Mouse (Mus musculus) layer of hippocampus, adult 18-20 months (tissue): ENCODE results near the gene Epn3. TPM values are rescaled to one million over a fixed set of nuclear protein-coding genes. Genes with fewer than 3 reads are reported as not detected.

Source experiments
- total RNA-seq, 2 experiments: library from RNA; stranded (reverse); gene quantifications; 2 replicates each; pipeline ENCODE4 v1.2.3; 2021

Epn3 gene
- total RNA-seq, 2 experiments from 2014 or later, result 2.1 to 2.2 TPM

Other genes with a start within 250 kb of the Epn3 start
- gene Gm21885, start 218.1 kb downstream of the Epn3 start, total RNA-seq, result not detected
- 100 to 1,000 TPM; 110 to 118 TPM for gene Luc7l3, start 178.0 kb downstream of the Epn3 start, total RNA-seq
- 100 to 1,000 TPM; 116 to 121 TPM for gene Ankrd40, start 172.0 kb downstream of the Epn3 start, total RNA-seq
- gene Abcc3, start 107.0 kb downstream of the Epn3 start, total RNA-seq, result 1 to 10 TPM; 1.4 to 2.4 TPM
- 10 to 100 TPM; 53.2 to 59.2 TPM for gene Cacna1g, start 25.8 kb downstream of the Epn3 start, total RNA-seq
- under 1 TPM in 1 of 2 experiments, not detected in 1; 0.79 TPM for gene Spata20, start 13.8 kb downstream of the Epn3 start, total RNA-seq
- 1 to 10 TPM; 2.1 to 3.7 TPM for gene Mycbpap, start 21.8 kb upstream of the Epn3 start, total RNA-seq
- gene Rsad1, start 49.3 kb upstream of the Epn3 start, total RNA-seq, result 1 to 10 TPM; 8.9 to 9.7 TPM
- under 1 TPM; 0.30 to 0.58 TPM for gene Chad, start 65.1 kb upstream of the Epn3 start, total RNA-seq
- 10 to 100 TPM; 17.2 to 19.2 TPM for gene Acsf2, start 101.9 kb upstream of the Epn3 start, total RNA-seq
- 10 to 100 TPM; 78.3 to 87.0 TPM for gene Lrrc59, start 129.8 kb upstream of the Epn3 start, total RNA-seq
- 10 to 100 TPM; 74.4 to 79.3 TPM for gene Mrpl27, start 153.8 kb upstream of the Epn3 start, total RNA-seq
- under 1 TPM in 1 of 2 experiments, not detected in 1; 0.25 TPM for gene Eme1, start 154.0 kb upstream of the Epn3 start, total RNA-seq
- 10 to 100 TPM; 22.8 to 24.6 TPM for gene Xylt2, start 177.5 kb upstream of the Epn3 start, total RNA-seq
- not detected for gene Gm11541, start 204.5 kb upstream of the Epn3 start, total RNA-seq
- under 1 TPM in 1 of 2 experiments, not detected in 1; 0.37 TPM for gene Cdc34b, start 241.8 kb upstream of the Epn3 start, total RNA-seq